Mouse (Mus musculus) urinary bladder, postnatal 10 days (tissue): Measurements from ENCODE around the gene Epb41l5.

Experiments
- DNase-seq: peaks from one replicate; pipeline ENCODE4 v3.0.0; 2022; ENCODE audit warnings: low spot score

Gene Epb41l5

GRCm38 (mm10) chr1:119648205-119649111 lies at the start of gene Epb41l5:
Epb41l5 (minus strand) TSS chr1:119649000.
- peak; percentile 43 for DNase-seq

- no peak for DNase-seq
These were observed 48.1 kb upstream of the Epb41l5 start for GRCm38 (mm10) chr1:119696860-119697259.

GRCm38 (mm10) chr1:119685773-119686558 lies 37.2 kb upstream of the Epb41l5 start:
- no peak for DNase-seq

GRCm38 (mm10) chr1:119681663-119682213 lies 32.9 kb upstream of the Epb41l5 start:
- DNase-seq, result no peak

GRCm38 (mm10) chr1:119674984-119675383 lies 26.2 kb upstream of the Epb41l5 start:
- DNase-seq, result no peak

- no peak for DNase-seq
These were observed 18.1 kb upstream of the Epb41l5 start for GRCm38 (mm10) chr1:119666904-119667303.

GRCm38 (mm10) chr1:119654307-119654706 lies 5.5 kb upstream of the Epb41l5 start:
- DNase-seq, result no peak

GRCm38 (mm10) chr1:119650386-119650785 lies 1.6 kb upstream of the Epb41l5 start:
- no peak for DNase-seq

- DNase-seq, result no peak
These were observed 827 bp upstream of the Epb41l5 start for GRCm38 (mm10) chr1:119649627-119650026.

- no peak for DNase-seq
These were observed 2.4 kb downstream of the Epb41l5 start for GRCm38 (mm10) chr1:119646356-119646755.

GRCm38 (mm10) chr1:119642367-119642766 lies 6.4 kb downstream of the Epb41l5 start:
- no peak for DNase-seq

- DNase-seq, result no peak
These were observed 7.5 kb downstream of the Epb41l5 start for GRCm38 (mm10) chr1:119641090-119641812.

- no peak for DNase-seq
These were observed 8.8 kb downstream of the Epb41l5 start for GRCm38 (mm10) chr1:119640006-119640405.

- no peak for DNase-seq
These were observed 11.4 kb downstream of the Epb41l5 start for GRCm38 (mm10) chr1:119637188-119638023.

- no peak for DNase-seq
These were observed 14.1 kb downstream of the Epb41l5 start for GRCm38 (mm10) chr1:119634746-119635145.

GRCm38 (mm10) chr1:119630428-119630827 lies 18.4 kb downstream of the Epb41l5 start:
- no peak for DNase-seq

- DNase-seq, result no peak
These were observed 22.0 kb downstream of the Epb41l5 start for GRCm38 (mm10) chr1:119626837-119627236.

GRCm38 (mm10) chr1:119624444-119624843 lies 24.4 kb downstream of the Epb41l5 start:
- no peak for DNase-seq

GRCm38 (mm10) chr1:119605396-119605795 lies 43.4 kb downstream of the Epb41l5 start:
- no peak for DNase-seq

GRCm38 (mm10) chr1:119602448-119602847 lies 46.4 kb downstream of the Epb41l5 start:
- no peak for DNase-seq

GRCm38 (mm10) chr1:119598855-119599254 lies 49.9 kb downstream of the Epb41l5 start:
- no peak for DNase-seq
